Mouse (Mus musculus) cerebellum, adult (tissue): ENCODE measurements around the gene Cchcr1.

Experiments used
- ATAC-seq: cut with Nextera tagmentation; 2 replicates; pipeline ENCODE4 v1.9.2; 2017; ENCODE audit warnings: mild to moderate bottlenecking, moderate library complexity, mixed read lengths; ENCODE audit not compliant: insufficient number of reproducible peaks, low FRiP score, low TSS enrichment

The Cchcr1 gene

GRCm38 (mm10) chr17:35513886-35514285, 3.0 kb upstream of the Cchcr1 start:
- no peak for ATAC-seq

- ATAC-seq, result no peak
These were observed 2.1 kb upstream of the Cchcr1 start for GRCm38 (mm10) chr17:35514756-35515155.

GRCm38 (mm10) chr17:35515911-35516640, 824 bp upstream of the Cchcr1 start:
- no peak for ATAC-seq

- ATAC-seq, result no peak
These were observed 626 bp downstream of the Cchcr1 start for GRCm38 (mm10) chr17:35517526-35517925.

GRCm38 (mm10) chr17:35524354-35524753, 7.5 kb downstream of the Cchcr1 start:
- 0 out of 2 replicates have a peak, but pooled peaks have one; percentile 36 for ATAC-seq

DNA sequence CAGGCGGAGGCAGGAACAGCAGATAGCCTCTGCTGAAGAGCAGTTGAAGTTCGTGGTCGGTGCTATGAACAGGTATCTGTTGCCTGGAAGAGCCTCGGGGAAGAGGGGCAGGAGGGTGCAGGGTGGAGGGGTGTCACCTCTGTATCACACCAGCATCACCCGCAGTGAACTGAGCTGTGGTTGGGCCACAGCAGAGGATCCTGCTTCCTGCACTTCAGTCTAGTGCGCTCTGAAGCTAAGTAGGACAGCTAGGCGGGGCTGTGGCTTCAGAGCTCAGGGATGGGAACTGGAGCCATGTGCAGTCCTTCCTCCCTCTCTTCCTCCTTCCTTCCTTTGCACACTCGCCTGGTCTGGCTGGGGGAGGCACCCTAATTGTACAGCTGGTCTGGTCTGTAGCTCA, 9.7 kb downstream of the Cchcr1 start:
- no peak for ATAC-seq

GRCm38 (mm10) chr17:35532360-35532759, 15.5 kb downstream of the Cchcr1 start:
- no peak for ATAC-seq

- no peak for ATAC-seq
These were observed 16.0 kb downstream of the Cchcr1 start, which contains the start of gene Psors1c2 for GRCm38 (mm10) chr17:35532901-35533300. Gene Psors1c2, plus strand, starts transcription at chr17:35533201.

DNA sequence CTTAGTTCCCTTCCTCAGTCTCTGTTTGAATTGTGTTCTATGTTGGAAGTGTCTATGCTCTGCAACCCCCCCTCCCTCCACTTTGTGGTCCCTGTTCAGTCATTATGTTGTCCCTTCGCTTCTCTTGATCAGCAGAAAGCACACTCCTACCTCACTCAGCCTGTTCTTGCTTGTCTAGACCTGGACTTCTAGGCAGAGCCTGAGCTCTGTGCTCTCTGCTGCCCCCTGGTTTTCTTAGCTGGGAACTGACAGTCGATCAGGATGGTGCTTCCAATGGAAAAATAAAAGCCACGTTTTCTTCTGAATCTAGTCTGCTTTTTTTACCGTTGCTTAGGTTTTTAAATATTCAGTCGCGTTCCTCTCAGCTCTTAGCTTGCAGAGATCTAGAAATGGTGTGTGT, 17.4 kb downstream of the Cchcr1 start:
- ATAC-seq, result peak; percentile 58; the same call in 1 of the 2 replicates

- ATAC-seq, result no peak
These were observed 20.5 kb downstream of the Cchcr1 start for GRCm38 (mm10) chr17:35537421-35537820.

GRCm38 (mm10) chr17:35538476-35538875, 21.6 kb downstream of the Cchcr1 start:
- no peak for ATAC-seq

GRCm38 (mm10) chr17:35539540-35539939, 22.6 kb downstream of the Cchcr1 start:
- no peak for ATAC-seq

DNA sequence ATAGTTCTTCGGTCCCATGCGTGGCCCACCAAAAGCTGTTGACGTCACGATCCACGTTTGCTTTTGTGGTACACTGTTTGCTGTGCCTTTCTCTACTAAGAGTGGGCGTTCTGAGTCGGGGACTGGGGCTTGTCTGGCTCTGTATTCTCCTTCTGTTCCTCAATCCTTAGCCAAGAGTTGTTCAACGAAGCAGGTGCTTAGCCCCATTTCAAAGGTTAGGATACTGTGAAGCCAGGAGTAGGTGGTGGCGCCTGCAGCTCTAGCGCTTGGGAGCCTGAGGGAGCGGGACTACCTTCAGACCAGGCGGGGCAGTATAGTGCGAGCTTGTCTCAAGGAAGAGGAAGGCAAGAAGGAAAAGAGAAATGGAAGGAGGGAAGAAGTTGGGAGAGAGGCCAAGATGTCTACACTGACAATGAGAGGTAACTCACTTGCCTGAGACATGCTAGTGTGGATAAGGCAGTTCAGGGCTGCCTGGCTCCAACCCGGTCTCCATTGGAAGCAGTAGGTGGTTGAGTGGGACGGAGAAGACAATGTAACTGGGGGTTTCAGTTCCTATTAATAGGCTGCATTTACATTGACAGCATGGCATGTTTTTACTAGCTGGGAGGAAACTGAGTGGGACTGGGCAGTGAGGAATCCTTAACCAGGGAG, 26.0 kb downstream of the Cchcr1 start:
- no peak for ATAC-seq

GRCm38 (mm10) chr17:35543412-35543861, 26.5 kb downstream of the Cchcr1 start:
- ATAC-seq, result no peak

DNA sequence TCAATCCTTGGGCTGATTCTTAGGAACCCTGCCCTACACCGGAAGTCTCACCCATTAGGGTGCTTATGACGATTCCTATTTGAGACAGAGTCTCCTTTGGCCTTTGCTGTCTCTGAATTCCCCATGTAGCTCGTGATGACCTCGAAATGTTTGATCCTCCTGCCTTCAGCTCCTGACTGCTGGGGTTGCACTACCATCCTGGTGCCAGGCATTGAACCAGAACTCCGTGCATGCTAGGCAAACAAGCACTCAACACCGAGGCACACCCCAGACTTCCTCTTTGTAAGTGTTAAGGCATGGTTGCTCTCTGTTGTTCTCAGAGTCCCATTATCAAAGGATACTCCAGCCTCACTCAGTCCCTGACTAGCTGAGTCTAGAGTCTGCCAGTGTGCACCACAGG, 27.1 kb downstream of the Cchcr1 start:
- no peak for ATAC-seq

- ATAC-seq, result no peak
These were observed 27.8 kb downstream of the Cchcr1 start for GRCm38 (mm10) chr17:35544680-35545079.

DNA sequence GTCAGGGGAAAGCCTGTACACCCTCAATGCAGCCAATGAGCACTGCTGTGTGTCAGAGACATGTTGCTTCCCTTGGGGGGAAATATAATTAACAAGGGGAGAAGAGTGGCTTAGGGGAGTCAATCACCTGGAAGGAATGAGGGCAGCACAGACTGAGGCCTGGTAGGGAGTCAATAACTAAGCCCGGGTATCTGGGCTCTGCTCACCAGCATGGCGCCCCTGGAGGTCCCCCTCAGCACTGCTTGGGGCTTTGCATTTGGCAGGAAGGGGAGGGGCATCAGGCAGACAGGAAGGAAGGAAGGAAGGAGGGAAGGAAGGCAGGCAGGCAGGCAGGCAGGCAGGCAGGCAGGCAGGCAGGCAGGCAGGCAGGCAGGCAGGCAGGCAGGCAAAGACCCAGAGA, 30.6 kb downstream of the Cchcr1 start:
- no peak for ATAC-seq

- ATAC-seq, result no peak
These were observed 31.7 kb downstream of the Cchcr1 start for GRCm38 (mm10) chr17:35548636-35549035.

- peak; percentile 75 for ATAC-seq
These were observed 32.7 kb downstream of the Cchcr1 start for GRCm38 (mm10) chr17:35549437-35550142.

DNA sequence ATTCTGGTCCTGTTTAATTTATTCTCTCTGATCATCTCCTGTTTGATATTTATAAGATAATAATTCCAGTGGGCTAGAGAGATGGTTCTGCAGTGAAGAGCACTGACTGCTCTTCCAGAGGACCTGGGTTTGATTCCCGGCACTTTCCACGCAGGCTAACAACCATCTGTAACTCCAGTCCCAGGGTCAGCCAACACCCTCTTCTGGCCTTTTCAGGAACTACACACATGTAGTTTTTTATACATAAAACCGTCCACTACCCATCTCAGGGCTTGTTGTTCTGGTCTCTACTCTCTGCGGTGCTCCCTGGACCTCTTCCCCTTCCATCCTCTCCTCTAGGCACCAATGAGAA, 33.2 kb downstream of the Cchcr1 start:
- ATAC-seq, result no peak

DNA sequence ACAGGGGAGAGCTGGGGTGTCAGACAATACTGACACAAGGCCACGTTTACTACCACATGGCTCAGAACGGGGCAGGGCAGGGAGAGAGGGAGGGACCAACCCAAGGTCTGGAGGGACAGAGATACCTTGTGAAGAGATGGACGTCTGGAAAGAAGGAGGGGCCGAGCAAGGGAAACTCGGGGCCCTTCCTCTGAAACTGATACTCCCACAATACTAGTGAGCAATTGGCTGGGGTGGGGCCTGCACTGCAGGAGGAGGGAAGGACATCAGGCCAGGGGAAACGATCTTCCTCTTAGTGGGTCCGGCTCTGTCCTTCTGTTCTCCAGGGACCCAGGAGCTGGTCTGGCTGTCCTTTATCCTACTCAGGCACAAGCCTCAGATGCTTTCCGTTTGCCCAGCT, 34.0 kb downstream of the Cchcr1 start:
- no peak for ATAC-seq
